Mouse (Mus musculus): ENCODE results near the gene Camk2g.

- TF ChIP-seq CTCF (conservative IDR thresholded peaks at IDR 0.05 in 1 of 2, IDR thresholded peaks at IDR 0.05 in 1 of 2; ENCODE audit: low read depth in 2 of 2, low read length in 2 of 2), result no peak
- peak; percentile 79 for TF ChIP-seq POLR2A (IDR thresholded peaks at IDR 0.05; ENCODE audit: low read depth, low read length)
- TF ChIP-seq ZNF384 (IDR thresholded peaks at IDR 0.05; ENCODE audit: low read depth, low read length), result no peak
- TF ChIP-seq TBP (conservative IDR thresholded peaks at IDR 0.05; ENCODE audit: low read depth, low read length), result no peak; the same call in 1 of the 2 replicates
- TF ChIP-seq TCF12 (IDR thresholded peaks at IDR 0.05; ENCODE audit: low read depth, low read length), result 0 out of 2 replicates have a peak, but pooled peaks have one; percentile 49
- no peak for TF ChIP-seq EP300 (IDR thresholded peaks at IDR 0.05; ENCODE audit: low read length)
- peak; percentile 57; the same call in 1 of the 2 replicates for TF ChIP-seq CHD2 (IDR thresholded peaks at IDR 0.05; ENCODE audit: low read length)
- no peak; the same call in 1 of the 2 replicates for TF ChIP-seq USF2 (conservative IDR thresholded peaks at IDR 0.05; ENCODE audit: low read depth, low read length)
- TF ChIP-seq USF1 (IDR thresholded peaks at IDR 0.05; ENCODE audit: low read depth, low read length), result peak; percentile 70
Measured at GRCm38 (mm10) chr14:20707201-20708190, 86.4 kb downstream of the Camk2g start, which contains the start of gene Zswim8.
